Mouse (Mus musculus): ENCODE results near the gene Otub2.

- TF ChIP-seq CTCF (IDR thresholded peaks at IDR 0.05; ENCODE audit: borderline replicate concordance, extremely low read depth, insufficient read depth, insufficient read length), result no peak
- no peak for TF ChIP-seq POLR2A (IDR thresholded peaks at IDR 0.05; ENCODE audit: borderline replicate concordance, extremely low read depth, insufficient read depth, insufficient read length, poor library complexity, severe bottlenecking)
These were observed 15.6 kb downstream of the Otub2 start for GRCm38 (mm10) chr12:103404131-103404530.
